Mouse (Mus musculus): ENCODE measurements around the gene Ifi47. TPM values are rescaled to one million over a fixed set of nuclear protein-coding genes. Genes with fewer than 3 reads are reported as not detected.

Ifi47 gene
- total and polyA plus RNA-seq, 2 experiments from 2014 or later = 1.4 to 3.3 TPM

DNA sequence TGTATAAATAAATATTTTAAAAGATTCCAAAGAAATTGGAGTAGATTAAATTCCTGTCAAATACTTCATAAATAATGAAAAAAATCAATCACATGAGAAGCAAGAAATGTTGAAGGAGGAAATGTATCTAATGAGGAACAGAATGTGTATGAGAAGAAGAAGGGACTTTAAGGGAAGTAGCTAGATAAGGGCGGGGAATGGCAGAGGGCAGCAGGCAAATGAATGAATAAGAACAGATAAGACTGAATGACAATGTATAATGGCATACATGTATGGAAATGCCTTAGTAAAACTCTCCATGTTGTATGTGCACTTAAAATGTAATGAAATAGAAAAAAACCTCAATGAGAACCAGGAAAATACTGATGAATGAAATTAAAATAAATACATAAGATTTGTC lies 8.0 kb upstream of the Ifi47 start:
- ATAC-seq (ENCODE audit: low FRiP score) = no peak
- no peaks in the 10 kb centered on the region for H3K27me3 ChIP-seq (ENCODE audit: insufficient read depth, low read length)
- H3K4me3 ChIP-seq (ENCODE audit: low read depth, low read length) = no peak overlapping the region
- no peaks in the 10 kb centered on the region for H3K9me3 ChIP-seq (ENCODE audit: low read length)
- H3K4me1 ChIP-seq (ENCODE audit: insufficient read depth, low read length) = no peaks in the 10 kb centered on the region
- no peak overlapping the region for H3K4me2 ChIP-seq (ENCODE audit: low read depth, low read length, poor library complexity, severe bottlenecking)
- H3K36me3 ChIP-seq (ENCODE audit: insufficient read depth, low read length) = no peaks in the 10 kb centered on the region
- no peak overlapping the region for H3K27ac ChIP-seq (ENCODE audit: low read depth, low read length)
- no peak overlapping the region for H3K9ac ChIP-seq (replicated peaks; ENCODE audit: low read length, poor library complexity, severe bottlenecking)
- WGBS = 93% methylated on average over 1 of the region's 1 CpGs
- no peak for TF ChIP-seq CTCF (IDR thresholded peaks at IDR 0.05)
- no peak for DNase-seq (ENCODE audit: low spot score)

- Histone ChIP-seq H3K4me3 (ENCODE audit: low read depth, low read length) (no peak overlapping the region), H3K36me3 (ENCODE audit: insufficient read depth, low read length) (no peaks in the 10 kb centered on the region), H3K27me3 (ENCODE audit: insufficient read depth, low read length) (no peaks in the 10 kb centered on the region), H3K9me3 (ENCODE audit: low read length) (no peaks in the 10 kb centered on the region), H3K9ac (replicated peaks; ENCODE audit: low read length, poor library complexity, severe bottlenecking) (no peak overlapping the region), H3K4me2 (ENCODE audit: low read depth, low read length, poor library complexity, severe bottlenecking) (no peak overlapping the region), H3K27ac (ENCODE audit: low read depth, low read length) (no peak overlapping the region), H3K4me1 (ENCODE audit: insufficient read depth, low read length) (no peaks in the 10 kb centered on the region)
- TF ChIP-seq CTCF (IDR thresholded peaks at IDR 0.05) = no peak
- 82% methylated on average over 1 of the region's 1 CpGs for WGBS
- ATAC-seq (ENCODE audit: low FRiP score) (no peak), DNase-seq (ENCODE audit: low spot score) (no peak)
These were observed 625 bp downstream of the Ifi47 start for GRCm38 (mm10) chr11:49077012-49077411.

- H3K9ac ChIP-seq (replicated peaks; ENCODE audit: low read length, poor library complexity, severe bottlenecking) = no peak overlapping the region
- no peak overlapping the region for H3K27ac ChIP-seq (ENCODE audit: low read depth, low read length)
- H3K4me3 ChIP-seq (ENCODE audit: low read depth, low read length) = no peak overlapping the region
- TF ChIP-seq CTCF (IDR thresholded peaks at IDR 0.05) = no peak
- H3K4me1 ChIP-seq (ENCODE audit: insufficient read depth, low read length) = no peaks in the 10 kb centered on the region
- no peak for ATAC-seq (ENCODE audit: low FRiP score)
- H3K27me3 ChIP-seq (ENCODE audit: insufficient read depth, low read length) = no peaks in the 10 kb centered on the region
- no peaks in the 10 kb centered on the region for H3K36me3 ChIP-seq (ENCODE audit: insufficient read depth, low read length)
- 90% methylated on average over 3 of the region's 3 CpGs for WGBS
- no peak for DNase-seq (ENCODE audit: low spot score)
- no peaks in the 10 kb centered on the region for H3K9me3 ChIP-seq (ENCODE audit: low read length)
- no peak overlapping the region for H3K4me2 ChIP-seq (ENCODE audit: low read depth, low read length, poor library complexity, severe bottlenecking)
These were observed 2.3 kb downstream of the Ifi47 start for GRCm38 (mm10) chr11:49078719-49079118.

GRCm38 (mm10) chr11:49080636-49081035 lies 4.2 kb downstream of the Ifi47 start:
- 77% methylated on average over 1 of the region's 1 CpGs for WGBS
- TF ChIP-seq CTCF (IDR thresholded peaks at IDR 0.05) = no peak
- DNase-seq (ENCODE audit: low spot score) = no peak
- Histone ChIP-seq H3K9me3 (ENCODE audit: low read length) (no peaks in the 10 kb centered on the region), H3K9ac (replicated peaks; ENCODE audit: low read length, poor library complexity, severe bottlenecking) (no peak overlapping the region), H3K27ac (ENCODE audit: low read depth, low read length) (no peak overlapping the region), H3K4me3 (ENCODE audit: low read depth, low read length) (no peak overlapping the region), H3K27me3 (ENCODE audit: insufficient read depth, low read length) (no peaks in the 10 kb centered on the region), H3K4me1 (ENCODE audit: insufficient read depth, low read length) (no peaks in the 10 kb centered on the region), H3K36me3 (ENCODE audit: insufficient read depth, low read length) (no peaks in the 10 kb centered on the region), H3K4me2 (ENCODE audit: low read depth, low read length, poor library complexity, severe bottlenecking) (no peak overlapping the region)
- no peak for ATAC-seq (ENCODE audit: low FRiP score)

GRCm38 (mm10) chr11:49081356-49081755 lies 5.0 kb downstream of the Ifi47 start:
- no peak overlapping the region for H3K4me3 ChIP-seq (ENCODE audit: low read depth, low read length)
- H3K27ac ChIP-seq (ENCODE audit: low read depth, low read length) = no peak overlapping the region
- WGBS = 81% methylated on average over 4 of the region's 4 CpGs
- H3K36me3 ChIP-seq (ENCODE audit: insufficient read depth, low read length) = no peaks in the 10 kb centered on the region
- no peaks in the 10 kb centered on the region for H3K9me3 ChIP-seq (ENCODE audit: low read length)
- TF ChIP-seq CTCF (IDR thresholded peaks at IDR 0.05) = no peak
- no peaks in the 10 kb centered on the region for H3K4me1 ChIP-seq (ENCODE audit: insufficient read depth, low read length)
- DNase-seq (ENCODE audit: low spot score) = no peak
- no peak for ATAC-seq (ENCODE audit: low FRiP score)
- no peak overlapping the region for H3K9ac ChIP-seq (replicated peaks; ENCODE audit: low read length, poor library complexity, severe bottlenecking)
- no peaks in the 10 kb centered on the region for H3K27me3 ChIP-seq (ENCODE audit: insufficient read depth, low read length)
- no peak overlapping the region for H3K4me2 ChIP-seq (ENCODE audit: low read depth, low read length, poor library complexity, severe bottlenecking)

DNA sequence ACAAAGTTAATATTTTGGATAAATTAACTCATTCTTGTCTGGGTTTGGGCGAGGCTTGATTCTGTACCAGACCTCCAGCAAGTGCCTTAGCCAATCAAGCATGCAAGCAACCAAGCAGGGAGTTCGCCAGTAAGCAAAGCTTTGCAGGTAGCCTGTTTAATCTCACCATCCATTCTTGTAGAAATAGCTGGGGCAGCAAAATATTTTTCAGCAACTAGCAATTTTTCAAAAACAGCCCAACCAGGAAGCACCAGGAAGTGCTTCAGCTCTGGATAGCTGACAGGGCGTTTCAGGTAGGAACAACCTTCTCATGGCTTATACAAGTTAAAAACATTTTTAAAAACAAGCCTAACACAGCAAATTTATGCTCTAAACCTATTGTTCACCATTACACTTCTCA lies 5.5 kb downstream of the Ifi47 start:
- no peaks in the 10 kb centered on the region for H3K9me3 ChIP-seq (ENCODE audit: low read length)
- no peak for DNase-seq (ENCODE audit: low spot score)
- H3K36me3 ChIP-seq (ENCODE audit: insufficient read depth, low read length) = no peaks in the 10 kb centered on the region
- H3K4me1 ChIP-seq (ENCODE audit: insufficient read depth, low read length) = no peaks in the 10 kb centered on the region
- 73% methylated on average over 3 of the region's 3 CpGs for WGBS
- TF ChIP-seq CTCF (IDR thresholded peaks at IDR 0.05) = no peak
- no peak overlapping the region for H3K9ac ChIP-seq (replicated peaks; ENCODE audit: low read length, poor library complexity, severe bottlenecking)
- H3K27ac ChIP-seq (ENCODE audit: low read depth, low read length) = no peak overlapping the region
- no peak overlapping the region for H3K4me2 ChIP-seq (ENCODE audit: low read depth, low read length, poor library complexity, severe bottlenecking)
- H3K4me3 ChIP-seq (ENCODE audit: low read depth, low read length) = no peak overlapping the region
- no peak for ATAC-seq (ENCODE audit: low FRiP score)
- no peaks in the 10 kb centered on the region for H3K27me3 ChIP-seq (ENCODE audit: insufficient read depth, low read length)

Data from midbrain, postnatal 0 days (tissue).